Mouse (Mus musculus) embryonic facial prominence, embryonic 15.5 days (tissue): ENCODE measurements around the gene Fam81a. TPM values are rescaled to one million over a fixed set of nuclear protein-coding genes. Genes with fewer than 3 reads are reported as not detected.

Source experiments
- ATAC-seq: fragments of 200-750 bp; cut with Nextera tagmentation; 2 replicates; pipeline ENCODE4 v1.8.0; 2017; ENCODE audit warnings: low read depth, moderate TSS enrichment; ENCODE audit not compliant: insufficient number of reproducible peaks, low FRiP score, low TSS enrichment
- H3K27ac ChIP-seq: fragments of 300-500 bp; sonication (generic); replicated peaks from 2 replicates; pipeline ENCODE4 v1.5.1; 2015; ENCODE audit warnings: mild to moderate bottlenecking, inconsistent platforms
- H3K27me3 ChIP-seq: fragments of 300-500 bp; sonication (generic); 2 replicates; pipeline ENCODE4 v1.6.1; 2015; ENCODE audit warnings: inconsistent platforms
- H3K36me3 ChIP-seq: fragments of 300-500 bp; sonication (generic); 2 replicates; pipeline ENCODE4 v1.6.1; 2015; ENCODE audit warnings: mild to moderate bottlenecking, inconsistent platforms
- H3K4me1 ChIP-seq: fragments of 300-500 bp; sonication (generic); 2 replicates; pipeline ENCODE4 v1.6.1; 2015; ENCODE audit warnings: inconsistent platforms
- H3K4me2 ChIP-seq: fragments of 300-500 bp; sonication (generic); replicated peaks from 2 replicates; pipeline ENCODE4 v1.6.1; 2015; ENCODE audit warnings: mild to moderate bottlenecking, inconsistent platforms
- H3K4me3 ChIP-seq: fragments of 300-500 bp; sonication (generic); replicated peaks from 2 replicates; pipeline ENCODE4 v1.5.1; 2015; ENCODE audit warnings: mild to moderate bottlenecking, inconsistent platforms
- H3K9ac ChIP-seq: fragments of 300-500 bp; sonication (generic); 2 replicates; pipeline ENCODE4 v1.6.1; 2015; ENCODE audit warnings: inconsistent platforms
- H3K9me3 ChIP-seq: fragments of 300-500 bp; sonication (generic); replicated peaks from 2 replicates; pipeline ENCODE4 v1.6.1; 2016; ENCODE audit warnings: inconsistent platforms
- WGBS: fragments of 180-500 bp; shearing (Covaris S2); methylation state at CpG from one replicate; pipeline ENCODE4 v1.1.7; 2015; 5-methylcytosine and 5-hydroxymethylcytosine counted together
- polyA plus RNA-seq: library from polyadenylated mRNA; unstranded; fragments of >200 nt; fragmentation: Nextera tagmentation; extraction: Ambion mirVana; gene quantifications from 2 replicates; pipeline ENCODE4 v1.2.1, GENCODE M21; 2015

Fam81a gene
- polyA plus RNA-seq, 1 experiment from 2014 or later: 13.8 TPM

GRCm38 (mm10) chr9:70039597-70040385 is 102.6 kb downstream of the Fam81a start:
- Histone ChIP-seq H3K9me3 (no peaks in the 10 kb centered on the region), H3K9ac (no peak overlapping the region), H3K4me2 (no peak overlapping the region), H3K27ac (no peak overlapping the region), H3K27me3 (no peaks in the 10 kb centered on the region), H3K4me1 (no peaks in the 10 kb centered on the region), H3K4me3 (no peak overlapping the region), H3K36me3 (no peaks in the 10 kb centered on the region)
- WGBS: 71% methylated on average over 6 of the region's 6 CpGs
- ATAC-seq: no peak

Other genes starting within 250 kb of the Fam81a start
- 104 and 107 TPM in 2 replicates for gene Bnip2, start 153.1 kb downstream of the Fam81a start, polyA plus RNA-seq
- gene Gtf2a2, start 130.0 kb downstream of the Fam81a start, polyA plus RNA-seq: 167 and 172 TPM in 2 replicates
- gene Gcnt3, start 104.5 kb downstream of the Fam81a start, polyA plus RNA-seq: 0.16 and 0.23 TPM in 2 replicates
- gene Myo1e, start 64.8 kb upstream of the Fam81a start, polyA plus RNA-seq: 25.7 and 26.4 TPM in 2 replicates